Mouse (Mus musculus) megakaryocyte, embryonic 14.5 days (primary cell): ENCODE data around the gene Eif2s1.

Experiments
- FLI1 ChIP-seq: IDR thresholded peaks from 2 replicates; pipeline ENCODE4 v1.6.1; 2012; ENCODE audit warnings: low read length, inconsistent platforms, mixed read lengths
- GATA1 ChIP-seq: IDR thresholded peaks from 3 replicates; pipeline ENCODE4 v1.6.1; 2012; ENCODE audit warnings: mixed read lengths, low read length, inconsistent platforms, borderline replicate concordance

GRCm38 (mm10) chr12:78897861-78898260 lies 36.2 kb downstream of the Eif2s1 start:
- TF ChIP-seq GATA1 = no peak
- TF ChIP-seq FLI1 = no peak
